Mouse (Mus musculus): ENCODE results near the gene Olfr628. TPM values are rescaled to one million over a fixed set of nuclear protein-coding genes. Genes with fewer than 3 reads are reported as not detected.
"Not testable (repeated sequence)": the region's sequence is repeated elsewhere in the genome, so short reads cannot be mapped to it uniquely, and the experiment has no call there.

Olfr628 gene
- polyA plus RNA-seq (2016; fragmentation: Nextera tagmentation; extraction: Ambion mirVana), result not detected in 2 replicates

DNA sequence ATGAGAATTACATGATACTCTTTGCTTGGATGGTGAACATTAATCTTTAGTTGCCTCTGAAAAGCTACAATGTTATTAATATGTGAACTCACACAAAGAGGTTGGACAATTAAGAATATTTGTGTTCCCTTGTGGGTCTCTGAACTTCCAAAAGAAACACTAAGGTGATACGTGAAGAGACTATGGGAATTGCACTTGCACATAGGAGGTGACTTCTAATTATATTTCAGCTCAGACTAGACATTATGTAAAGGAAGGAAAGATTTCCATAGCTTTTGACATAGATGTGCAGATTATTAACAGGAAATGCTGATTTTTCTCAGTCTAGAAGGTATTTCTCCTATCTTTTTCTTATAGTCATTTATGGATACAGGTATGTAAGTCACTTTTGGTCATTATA, at the start of gene Olfr628:
Gene Olfr628, plus strand, starts transcription at position 301 of the 400 bp plus-strand sequence.
- no peaks in the 10 kb centered on the region for H3K9me3 ChIP-seq
- H3K4me1 ChIP-seq (replicated peaks), result no peaks in the 10 kb centered on the region
- no peak within 1 kb of the TSS for H3K27ac ChIP-seq
- 85% methylated on average over 1 of the region's 1 CpGs for WGBS
- H3K4me3 ChIP-seq, result no peak within 1 kb of the TSS
- no peaks in the 10 kb centered on the region for H3K36me3 ChIP-seq
- no peaks in the 10 kb centered on the region for H3K27me3 ChIP-seq (ENCODE audit: insufficient read depth, poor library complexity, severe bottlenecking)
- no peak for DNase-seq (ENCODE audit: low spot score)

DNA sequence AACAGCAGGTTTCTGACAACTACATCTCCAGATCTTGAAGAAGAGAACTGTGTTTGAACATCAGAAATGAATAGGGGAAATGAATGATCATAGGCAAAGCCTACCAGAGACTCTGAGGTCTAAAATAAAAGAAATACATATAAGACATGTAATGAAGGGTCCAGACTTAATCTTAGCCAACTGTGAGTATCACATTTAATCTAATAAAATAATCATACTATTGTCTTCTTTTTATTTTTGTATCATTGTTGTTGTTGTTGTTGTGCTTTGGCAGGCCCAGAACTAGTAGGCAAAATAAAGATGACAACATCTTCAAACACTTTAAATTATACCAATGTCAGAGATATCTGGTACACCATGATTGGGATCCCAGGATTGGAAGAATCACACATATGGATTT, 47.8 kb upstream of the Olfr628 start, which contains the start of gene Olfr625-ps1:
Gene Olfr625-ps1, plus strand, starts transcription at position 301 of the 400 bp plus-strand sequence.
- Histone ChIP-seq H3K27ac (no peak within 1 kb of the TSS), H3K9me3 (no peaks in the 10 kb centered on the region), H3K4me3 (no peak within 1 kb of the TSS), H3K27me3 (ENCODE audit: insufficient read depth, poor library complexity, severe bottlenecking) (no peaks in the 10 kb centered on the region), H3K4me1 (replicated peaks) (no peaks in the 10 kb centered on the region), H3K36me3 (no peaks in the 10 kb centered on the region)
- no peak for DNase-seq (ENCODE audit: low spot score)

DNA sequence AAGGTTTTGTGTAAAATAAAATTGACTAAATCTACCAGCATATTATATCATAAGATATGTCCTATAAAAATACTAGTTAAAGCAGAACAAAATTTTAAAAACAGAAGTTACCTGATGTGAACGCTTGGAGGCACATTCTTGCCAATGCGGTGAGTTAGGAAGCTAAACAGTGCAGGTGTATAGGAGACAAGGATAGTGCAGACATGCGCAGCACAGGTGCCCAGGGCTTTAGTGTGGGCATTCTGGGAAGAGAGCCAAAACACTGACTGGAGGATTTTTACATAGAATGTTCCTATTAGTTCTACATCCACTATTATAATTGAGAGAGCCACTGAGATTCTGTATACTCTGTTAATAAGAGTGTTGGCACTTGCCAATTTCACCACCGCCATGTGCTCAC, 30.7 kb upstream of the Olfr628 start:
- WGBS, result 90% methylated on average over 4 of the region's 4 CpGs
- H3K36me3 ChIP-seq, result no peaks in the 10 kb centered on the region
- no peaks in the 10 kb centered on the region for H3K9me3 ChIP-seq
- no peaks in the 10 kb centered on the region for H3K4me1 ChIP-seq (replicated peaks)
- DNase-seq (ENCODE audit: low spot score), result no peak
- no peak overlapping the region for H3K27ac ChIP-seq
- H3K4me3 ChIP-seq, result no peak overlapping the region
- H3K27me3 ChIP-seq (ENCODE audit: insufficient read depth, poor library complexity, severe bottlenecking), result no peaks in the 10 kb centered on the region

DNA sequence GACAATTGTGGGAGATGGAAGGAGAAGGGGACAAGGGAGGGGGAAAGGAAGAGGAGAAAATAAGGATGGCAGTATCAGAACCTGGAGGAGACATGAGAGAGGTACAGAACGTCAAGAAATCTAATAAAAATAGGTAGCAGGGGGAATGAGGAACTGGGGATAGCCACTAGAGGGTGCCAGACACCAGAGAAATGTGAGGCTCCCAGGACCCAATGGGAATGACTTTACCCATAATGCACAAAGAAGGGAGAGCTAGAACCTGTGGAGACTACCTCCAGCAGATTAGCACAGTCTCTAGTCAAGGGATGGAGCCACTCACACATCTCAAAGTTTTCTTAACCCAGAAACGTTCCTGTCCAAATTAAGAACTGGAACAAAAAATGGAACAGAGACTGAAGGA, 18.1 kb upstream of the Olfr628 start:
- Histone ChIP-seq H3K27me3 (ENCODE audit: insufficient read depth, poor library complexity, severe bottlenecking) (no peaks in the 10 kb centered on the region), H3K27ac (no peak overlapping the region), H3K4me3 (no peak overlapping the region), H3K4me1 (replicated peaks) (no peaks in the 10 kb centered on the region), H3K36me3 (no peaks in the 10 kb centered on the region), H3K9me3 (no peaks in the 10 kb centered on the region)
- 26% methylated on average over 2 of the region's 2 CpGs for WGBS
- DNase-seq (ENCODE audit: low spot score), result no peak

DNA sequence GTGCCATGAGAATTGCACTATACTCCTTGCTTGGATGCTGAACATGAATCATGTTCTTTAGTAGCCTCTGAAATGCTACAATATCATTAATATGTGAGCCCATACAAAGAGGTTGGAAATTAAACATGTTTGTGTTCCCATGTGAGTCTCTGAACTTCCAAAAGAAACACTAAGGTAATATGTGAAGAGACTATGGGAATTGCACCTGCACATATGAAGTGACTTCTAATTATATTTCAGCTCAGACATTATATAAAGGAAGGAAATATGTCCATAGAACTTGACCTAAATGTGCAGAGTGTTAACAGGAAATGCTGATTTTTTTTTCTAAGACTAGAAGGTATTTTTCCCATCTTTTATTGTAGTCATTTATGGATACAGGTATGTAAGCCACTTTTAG, 15.8 kb upstream of the Olfr628 start, which contains the start of gene Olfr243:
Gene Olfr243, plus strand, starts transcription at position 301 of the 400 bp plus-strand sequence.
- no peak within 1 kb of the TSS for H3K27ac ChIP-seq
- no peaks in the 10 kb centered on the region for H3K4me1 ChIP-seq (replicated peaks)
- no peaks in the 10 kb centered on the region for H3K9me3 ChIP-seq
- no peak within 1 kb of the TSS for H3K4me3 ChIP-seq
- no peak for DNase-seq (ENCODE audit: low spot score)
- H3K36me3 ChIP-seq, result no peaks in the 10 kb centered on the region
- no peaks in the 10 kb centered on the region for H3K27me3 ChIP-seq (ENCODE audit: insufficient read depth, poor library complexity, severe bottlenecking)

DNA sequence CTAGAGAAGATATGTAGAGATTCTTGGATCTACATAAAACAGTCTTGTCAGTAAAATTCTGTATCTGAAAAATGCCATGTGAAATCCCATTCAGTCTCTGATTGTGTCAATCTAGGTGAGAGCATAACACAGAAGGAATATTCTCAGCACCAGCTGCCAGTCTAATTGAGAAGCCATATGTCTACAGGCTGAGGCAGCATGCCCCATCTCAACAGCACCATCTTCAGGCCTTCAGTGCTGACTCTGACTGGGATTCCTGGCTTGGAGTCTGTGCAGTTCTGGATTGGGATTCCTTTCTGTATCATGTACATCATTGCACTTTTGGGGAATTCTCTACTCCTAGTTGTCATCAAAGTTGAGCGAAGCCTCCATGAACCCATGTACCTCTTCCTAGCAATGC, 13.8 kb upstream of the Olfr628 start:
- DNase-seq (ENCODE audit: low spot score); H3K36me3 ChIP-seq; H3K4me3 ChIP-seq; H3K27ac ChIP-seq; H3K9me3 ChIP-seq; H3K27me3 ChIP-seq (ENCODE audit: insufficient read depth, poor library complexity, severe bottlenecking); H3K4me1 ChIP-seq (replicated peaks): not testable (repeated sequence)
- 95% methylated on average over 1 of the region's 1 CpGs for WGBS

DNA sequence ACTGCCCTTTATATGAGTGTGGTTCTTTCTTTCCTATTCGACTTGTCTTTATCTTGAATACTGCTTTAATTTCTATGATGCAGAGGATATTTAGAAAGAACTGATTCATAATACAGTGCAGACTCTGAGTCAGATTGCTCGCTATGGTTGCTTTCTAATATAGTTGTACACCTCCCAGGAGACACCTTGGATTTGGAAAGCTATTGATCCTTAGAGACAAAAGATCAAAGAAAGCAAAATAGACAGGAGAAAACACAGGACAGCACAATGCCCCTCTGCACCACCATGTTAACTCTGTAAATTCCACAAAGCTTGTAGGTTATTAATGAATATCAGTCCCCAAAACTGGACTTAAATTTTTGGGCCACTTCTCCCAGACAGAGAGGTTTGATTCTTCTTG, 14.7 kb downstream of the Olfr628 start, which contains the start of gene Olfr629:
Gene Olfr629, minus strand, starts transcription at position 101 of the 400 bp plus-strand sequence.
- H3K4me3 ChIP-seq, result no peak within 1 kb of the TSS
- H3K27me3 ChIP-seq (ENCODE audit: insufficient read depth, poor library complexity, severe bottlenecking), result no peaks in the 10 kb centered on the region
- H3K4me1 ChIP-seq (replicated peaks), result no peaks in the 10 kb centered on the region
- 81% methylated on average over 2 of the region's 2 CpGs for WGBS
- 0 out of 2 replicates have a peak, but pooled peaks cover 3% of the 10 kb centered on the region for H3K9me3 ChIP-seq
- no peaks in the 10 kb centered on the region for H3K36me3 ChIP-seq
- no peak within 1 kb of the TSS for H3K27ac ChIP-seq
- DNase-seq (ENCODE audit: low spot score), result no peak

DNA sequence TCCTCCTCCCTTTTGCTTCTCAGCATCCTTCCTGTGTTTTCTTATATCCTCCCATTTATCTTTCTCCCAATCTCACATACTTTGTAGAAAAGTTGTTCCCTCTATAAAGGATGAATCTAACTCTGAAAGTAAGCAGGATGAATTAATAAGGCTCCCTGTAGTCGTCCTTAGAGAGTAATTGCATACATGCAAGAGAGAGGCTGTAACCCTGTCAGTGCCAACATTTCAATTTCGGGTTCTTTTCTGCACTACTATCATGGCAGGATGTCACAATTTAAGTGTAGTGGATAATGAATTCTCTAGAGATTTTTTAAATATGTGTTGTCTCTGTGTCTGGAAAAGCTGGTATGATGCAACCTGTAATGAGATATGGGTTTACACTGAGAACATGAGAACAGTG, 27.1 kb downstream of the Olfr628 start, which contains the start of gene Olfr630:
Gene Olfr630, minus strand, starts transcription at position 101 of the 400 bp plus-strand sequence.
- Histone ChIP-seq H3K4me3 (no peak within 1 kb of the TSS), H3K4me1 (replicated peaks) (no peaks in the 10 kb centered on the region), H3K9me3 (no peaks in the 10 kb centered on the region), H3K27me3 (ENCODE audit: insufficient read depth, poor library complexity, severe bottlenecking) (no peaks in the 10 kb centered on the region), H3K27ac (no peak within 1 kb of the TSS), H3K36me3 (no peaks in the 10 kb centered on the region)
- WGBS, result 52% methylated on average over 2 of the region's 2 CpGs
- no peak for DNase-seq (ENCODE audit: low spot score)

DNA sequence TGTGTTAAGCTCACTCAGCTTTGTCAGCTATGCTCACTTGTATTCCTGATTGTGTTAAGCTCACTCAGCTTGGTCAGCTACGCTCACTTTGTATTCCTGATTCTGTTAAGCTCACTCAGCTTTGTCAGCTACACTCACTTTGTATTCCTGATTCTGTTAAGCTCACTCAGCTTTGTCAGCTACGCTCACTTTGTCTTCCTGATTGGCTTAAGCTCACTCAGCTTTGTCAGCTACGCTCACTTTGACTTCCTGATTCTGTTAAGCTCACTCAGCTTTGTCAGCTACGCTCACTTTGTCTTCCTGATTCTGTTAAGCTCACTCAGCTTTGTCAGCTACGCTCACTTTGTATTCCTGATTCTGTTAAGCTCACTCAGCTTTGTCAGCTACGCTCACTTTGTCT, 32.0 kb downstream of the Olfr628 start:
- H3K27ac ChIP-seq; H3K27me3 ChIP-seq (ENCODE audit: insufficient read depth, poor library complexity, severe bottlenecking); DNase-seq (ENCODE audit: low spot score); H3K4me1 ChIP-seq (replicated peaks); H3K9me3 ChIP-seq; H3K36me3 ChIP-seq; H3K4me3 ChIP-seq: not testable (repeated sequence)
- WGBS, result 92% methylated on average over 6 of the region's 6 CpGs

DNA sequence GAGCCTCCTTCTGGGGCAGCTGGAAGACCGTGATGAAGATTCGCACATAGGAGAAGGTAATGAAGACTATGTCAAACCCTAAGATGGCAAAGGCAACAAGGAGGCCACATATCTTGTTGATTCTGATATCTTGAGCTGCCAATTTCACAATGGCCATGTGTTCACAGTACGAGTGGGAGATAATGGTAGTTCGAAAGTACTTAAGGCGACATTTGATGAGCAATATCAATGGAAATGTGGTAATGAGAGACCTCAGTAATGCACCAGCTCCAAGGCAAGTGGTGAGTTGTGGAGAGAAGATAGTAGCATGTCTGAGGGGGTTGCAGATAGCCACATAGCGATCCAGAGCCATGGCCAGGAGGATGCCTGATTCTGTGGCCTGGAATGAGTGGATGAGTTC, 37.5 kb downstream of the Olfr628 start:
- H3K4me1 ChIP-seq (replicated peaks); H3K27me3 ChIP-seq (ENCODE audit: insufficient read depth, poor library complexity, severe bottlenecking); H3K4me3 ChIP-seq; H3K27ac ChIP-seq; H3K9me3 ChIP-seq; H3K36me3 ChIP-seq; DNase-seq (ENCODE audit: low spot score): not testable (repeated sequence)
- 88% methylated on average over 6 of the region's 6 CpGs for WGBS

DNA sequence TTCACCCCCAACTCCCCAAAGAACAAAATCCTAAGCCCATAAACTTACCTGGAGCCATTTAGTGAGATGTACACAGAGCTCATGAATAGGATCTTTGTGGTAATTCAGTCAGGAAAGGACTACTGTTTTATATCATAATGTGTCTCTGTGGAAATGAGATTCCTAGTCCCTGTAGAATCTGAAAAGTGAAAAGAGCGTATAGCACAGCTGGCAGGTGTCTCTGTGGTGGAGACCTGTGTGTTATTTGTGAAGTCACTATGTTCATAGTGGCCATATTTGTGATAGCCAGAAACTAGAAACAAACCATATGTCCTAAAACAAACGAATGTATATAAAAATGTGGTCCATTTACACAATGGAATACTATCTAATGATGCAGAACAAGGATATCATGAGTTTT, 41.3 kb downstream of the Olfr628 start, which contains the start of gene Olfr69:
Gene Olfr69, minus strand, starts transcription at position 101 of the 400 bp plus-strand sequence.
- no peak for DNase-seq (ENCODE audit: low spot score)
- no peaks in the 10 kb centered on the region for H3K27me3 ChIP-seq (ENCODE audit: insufficient read depth, poor library complexity, severe bottlenecking)
- 73% methylated on average over 2 of the region's 2 CpGs for WGBS
- no peaks in the 10 kb centered on the region for H3K9me3 ChIP-seq
- H3K4me3 ChIP-seq, result no peak within 1 kb of the TSS
- no peaks in the 10 kb centered on the region for H3K4me1 ChIP-seq (replicated peaks)
- H3K27ac ChIP-seq, result no peak within 1 kb of the TSS
- no peaks in the 10 kb centered on the region for H3K36me3 ChIP-seq

DNA sequence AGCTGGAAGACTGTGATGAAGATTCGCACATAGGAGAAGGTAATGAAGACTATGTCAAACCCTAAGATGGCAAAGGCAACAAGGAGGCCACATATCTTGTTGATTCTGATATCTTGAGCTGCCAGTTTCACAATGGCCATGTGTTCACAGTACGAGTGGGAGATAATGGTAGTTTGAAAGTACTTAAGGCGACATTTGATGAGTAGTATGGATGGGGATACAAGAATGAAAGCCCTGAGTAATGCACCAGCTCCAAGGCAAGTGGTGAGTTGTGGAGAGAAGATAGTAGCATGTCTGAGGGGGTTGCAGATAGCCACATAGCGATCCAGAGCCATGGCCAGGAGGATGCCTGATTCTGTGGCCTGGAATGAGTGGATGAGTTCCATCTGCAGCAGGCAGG, 47.5 kb downstream of the Olfr628 start:
- not testable (repeated sequence) for H3K36me3 ChIP-seq; H3K9me3 ChIP-seq; H3K4me1 ChIP-seq (replicated peaks); H3K27ac ChIP-seq; H3K27me3 ChIP-seq (ENCODE audit: insufficient read depth, poor library complexity, severe bottlenecking); H3K4me3 ChIP-seq; DNase-seq (ENCODE audit: low spot score)
- 82% methylated on average over 4 of the region's 4 CpGs for WGBS

DNA sequence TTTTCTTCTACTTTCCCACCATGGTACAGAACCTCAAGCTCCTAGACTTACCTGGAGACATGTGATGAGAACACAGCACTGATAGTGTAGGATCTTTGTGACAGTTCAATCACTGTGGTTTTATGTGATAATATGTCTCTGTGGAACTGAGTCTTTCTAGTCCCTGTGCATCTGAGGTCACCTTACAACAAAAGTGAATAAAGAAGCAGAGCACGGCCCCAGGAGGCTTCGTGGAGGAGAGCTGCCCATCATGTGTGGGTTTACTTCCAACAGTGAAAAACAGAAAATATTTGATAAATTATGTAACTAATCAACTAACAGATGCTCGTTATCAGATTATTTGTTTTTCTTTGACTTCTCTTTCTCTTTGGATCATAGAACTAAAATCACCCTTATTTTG, 49.4 kb downstream of the Olfr628 start, which contains the start of gene Olfr68:
Gene Olfr68, minus strand, starts transcription at position 101 of the 400 bp plus-strand sequence.
- H3K36me3 ChIP-seq, result no peaks in the 10 kb centered on the region
- H3K4me3 ChIP-seq, result no peak within 1 kb of the TSS
- whole genome bisulfite sequencing, result 80% methylated on average over 3 of the region's 3 CpGs
- no peak within 1 kb of the TSS for H3K27ac ChIP-seq
- no peaks in the 10 kb centered on the region for H3K9me3 ChIP-seq
- no peaks in the 10 kb centered on the region for H3K4me1 ChIP-seq (replicated peaks)
- H3K27me3 ChIP-seq (ENCODE audit: insufficient read depth, poor library complexity, severe bottlenecking), result no peaks in the 10 kb centered on the region
- no peak for DNase-seq (ENCODE audit: low spot score)
